Mouse (Mus musculus) G1E (cell line): ENCODE results near the gene Tlr13.

Source experiments
- CTCF ChIP-seq: IDR thresholded peaks from 2 replicates; pipeline ENCODE4 v1.5.1; 2012; ENCODE audit warnings: low read depth, low read length, inconsistent platforms, mixed read lengths
- GATA1 ChIP-seq: IDR thresholded peaks from 2 replicates; pipeline ENCODE4 v1.6.1; 2012; ENCODE audit warnings: borderline replicate concordance, low read length, inconsistent platforms, mixed read lengths

- TF ChIP-seq CTCF: no peak
- TF ChIP-seq GATA1: no peak
These were observed 12.9 kb downstream of the Tlr13 start for GRCm38 (mm10) chrX:106155892-106156291.
